Mouse (Mus musculus): ENCODE results near the gene Bcor.

DNA sequence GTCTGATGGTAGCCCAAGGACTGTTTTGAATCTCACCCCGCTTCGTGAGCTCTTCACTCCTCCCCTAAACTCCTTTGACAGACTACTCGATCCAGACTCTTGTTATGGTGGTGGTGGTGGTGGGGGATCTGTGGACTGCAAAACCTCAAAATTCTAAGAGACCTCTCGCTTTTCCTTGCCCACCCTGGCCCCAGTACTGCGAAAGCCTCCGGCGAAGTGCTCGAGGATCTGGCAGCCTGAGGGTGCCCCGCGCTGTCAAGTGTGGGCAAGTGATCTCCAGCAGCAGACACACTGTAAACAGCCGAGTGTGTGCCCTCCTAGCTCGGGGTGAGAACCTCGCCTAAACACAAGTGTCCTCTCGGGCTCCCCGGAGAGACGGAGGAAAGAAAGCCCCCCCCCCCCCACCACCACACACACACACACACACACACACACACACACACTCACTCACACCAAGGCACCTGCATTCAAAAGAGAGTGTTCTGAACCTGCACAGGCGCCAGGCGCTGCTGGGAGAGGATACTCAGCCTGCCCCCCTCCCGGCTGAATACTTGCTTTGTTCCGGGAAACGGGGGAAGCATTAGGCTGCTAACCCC, 26.2 kb downstream of the Bcor start:
- no peak for TF ChIP-seq POLR2A (IDR thresholded peaks at IDR 0.05; ENCODE audit: borderline replicate concordance, extremely low read depth, low read depth, low read length)
- no peak for TF ChIP-seq CTCF (IDR thresholded peaks at IDR 0.05; ENCODE audit: insufficient read depth, low read length)

All from lung, adult 2 months (tissue).